Mouse (Mus musculus) ES-Bruce4 (cell line): ENCODE results near the gene Fhl1. TPM values are rescaled to one million over a fixed set of nuclear protein-coding genes. Genes with fewer than 3 reads are reported as not detected.

Source experiments
- H3K27ac ChIP-seq: 2 replicates; pipeline ENCODE4 v1.5.1; 2012; ENCODE audit warnings: low read length, inconsistent platforms; ENCODE audit not compliant: insufficient read depth
- H3K27me3 ChIP-seq: 2 replicates; pipeline ENCODE4 v1.6.1; 2012; ENCODE audit warnings: mild to moderate bottlenecking, low read length, inconsistent platforms; ENCODE audit not compliant: control insufficient read depth, poor library complexity, insufficient read depth, severe bottlenecking
- H3K36me3 ChIP-seq: 2 replicates; pipeline ENCODE4 v1.6.1; 2012; ENCODE audit warnings: inconsistent platforms, mild to moderate bottlenecking, low read length, moderate library complexity; ENCODE audit not compliant: control insufficient read depth, poor library complexity, insufficient read depth, severe bottlenecking
- H3K4me1 ChIP-seq: one replicate; pipeline ENCODE4 v1.8.1; 2011; ENCODE audit warnings: low read length; ENCODE audit not compliant: control insufficient read depth, insufficient read depth
- H3K4me3 ChIP-seq: 2 replicates; pipeline ENCODE4 v1.5.1; 2011; ENCODE audit warnings: low read depth, mild to moderate bottlenecking, low read length
- H3K9ac ChIP-seq: 2 replicates; pipeline ENCODE4 v1.6.1; 2012; ENCODE audit warnings: low read depth, mild to moderate bottlenecking, inconsistent platforms; ENCODE audit not compliant: poor library complexity, severe bottlenecking
- H3K9me3 ChIP-seq: replicated peaks from 2 replicates; pipeline ENCODE4 v1.6.1; 2012; ENCODE audit warnings: mild to moderate bottlenecking, low read length, inconsistent platforms; ENCODE audit not compliant: control insufficient read depth, poor library complexity, insufficient read depth, severe bottlenecking
- CTCF ChIP-seq: IDR thresholded peaks from one replicate; pipeline ENCODE4 v1.8.1; 2011; ENCODE audit warnings: low read depth, low read length
- EP300 ChIP-seq: IDR thresholded peaks from 2 replicates; pipeline ENCODE4 v1.6.1; 2011; ENCODE audit warnings: low read depth, low read length; ENCODE audit not compliant: insufficient read depth
- POLR2A ChIP-seq: IDR thresholded peaks from one replicate; pipeline ENCODE4 v1.8.1; 2011; ENCODE audit warnings: low read length; ENCODE audit not compliant: insufficient read depth
- polyA plus RNA-seq: library from polyadenylated mRNA; stranded (reverse); fragments of >200 nt; gene quantifications from 2 replicates; pipeline ENCODE4 v1.2.4, GENCODE M21; 2011; ENCODE audit warnings: low read depth; ENCODE audit not compliant: missing spikeins, insufficient read depth, insufficient read length

The Fhl1 gene
- polyA plus RNA-seq, 1 experiment, result 169 TPM

DNA sequence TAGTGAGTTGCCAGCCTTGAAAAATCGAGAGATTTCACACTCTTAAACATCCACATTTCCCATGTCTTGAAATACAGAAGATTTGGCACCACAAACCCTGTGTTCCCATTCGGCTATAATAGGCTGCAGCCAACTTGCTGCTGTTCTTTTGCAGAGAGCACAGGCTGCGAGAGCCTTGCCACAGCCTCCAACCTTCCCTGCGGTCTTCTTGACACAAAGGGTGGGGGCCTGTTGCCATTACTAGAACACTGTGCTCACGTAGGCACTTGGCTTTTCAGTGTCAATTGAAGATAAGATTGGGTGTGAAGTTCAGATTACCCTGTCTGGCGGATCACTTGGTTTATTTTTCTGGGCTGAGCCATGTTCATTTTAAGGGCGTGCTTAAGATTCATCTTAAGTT is 24.8 kb downstream of the Fhl1 start:
- Histone ChIP-seq H3K9me3 (no peaks in the 10 kb centered on the region), H3K27me3 (no peaks in the 10 kb centered on the region), H3K9ac (no peak overlapping the region), H3K27ac (no peak overlapping the region), H3K36me3 (no peaks in the 10 kb centered on the region), H3K4me1 (no peaks in the 10 kb centered on the region), H3K4me3 (no peak overlapping the region)
- TF ChIP-seq CTCF (no peak), POLR2A (no peak), EP300 (no peak)

DNA sequence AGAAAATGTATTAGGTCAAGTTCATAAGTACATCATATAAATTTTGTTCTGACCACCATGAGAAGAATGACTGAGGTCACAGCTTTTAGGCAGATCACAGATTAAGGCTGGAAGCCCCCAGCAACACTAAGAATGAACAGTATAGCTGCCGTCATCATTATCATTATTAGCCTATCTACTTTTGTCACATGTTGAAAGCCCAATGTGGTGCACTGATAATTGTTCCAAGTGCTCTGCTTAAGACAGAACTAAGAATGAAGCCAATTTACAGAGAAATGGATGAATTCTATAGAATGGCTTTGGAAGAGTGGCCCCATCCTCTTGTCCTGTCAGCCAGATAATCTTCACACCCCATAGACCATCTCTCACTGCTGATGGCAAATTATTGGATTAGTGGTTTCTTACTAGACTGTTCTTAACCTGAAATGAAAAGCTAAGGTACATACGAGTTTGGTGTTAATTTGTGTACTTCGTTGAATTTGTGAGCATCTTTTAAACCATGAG is 28.7 kb downstream of the Fhl1 start:
- Histone ChIP-seq H3K9ac (no peak overlapping the region), H3K9me3 (no peaks in the 10 kb centered on the region), H3K27me3 (no peaks in the 10 kb centered on the region), H3K36me3 (no peaks in the 10 kb centered on the region), H3K4me1 (no peaks in the 10 kb centered on the region), H3K4me3 (no peak overlapping the region), H3K27ac (no peak overlapping the region)
- no peak for TF ChIP-seq POLR2A
- TF ChIP-seq CTCF, result no peak
- no peak for TF ChIP-seq EP300

DNA sequence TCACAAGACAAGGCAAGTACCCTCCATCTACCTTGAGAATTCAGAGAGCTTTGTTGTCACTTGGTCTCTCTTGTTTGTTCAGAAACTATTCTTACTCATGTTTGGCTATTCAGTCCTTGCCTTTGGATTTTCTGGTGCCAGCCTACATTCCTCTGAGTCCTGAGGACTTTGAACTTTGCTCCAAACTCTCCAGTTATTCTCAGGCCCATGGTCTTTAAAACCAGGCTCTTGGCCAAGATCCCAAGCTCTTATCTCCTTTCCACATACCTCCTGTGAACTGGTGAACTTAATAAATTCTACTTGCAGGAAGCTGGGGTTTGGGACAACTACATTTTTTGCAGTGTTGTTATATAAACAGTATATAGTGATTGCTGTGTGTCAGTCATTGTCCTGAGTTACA is 38.3 kb downstream of the Fhl1 start:
- Histone ChIP-seq H3K27ac (no peak overlapping the region), H3K9me3 (no peaks in the 10 kb centered on the region), H3K9ac (no peak overlapping the region), H3K4me3 (no peak overlapping the region), H3K36me3 (no peaks in the 10 kb centered on the region), H3K4me1 (no peaks in the 10 kb centered on the region), H3K27me3 (no peaks in the 10 kb centered on the region)
- TF ChIP-seq POLR2A (no peak), EP300 (no peak), CTCF (no peak)

DNA sequence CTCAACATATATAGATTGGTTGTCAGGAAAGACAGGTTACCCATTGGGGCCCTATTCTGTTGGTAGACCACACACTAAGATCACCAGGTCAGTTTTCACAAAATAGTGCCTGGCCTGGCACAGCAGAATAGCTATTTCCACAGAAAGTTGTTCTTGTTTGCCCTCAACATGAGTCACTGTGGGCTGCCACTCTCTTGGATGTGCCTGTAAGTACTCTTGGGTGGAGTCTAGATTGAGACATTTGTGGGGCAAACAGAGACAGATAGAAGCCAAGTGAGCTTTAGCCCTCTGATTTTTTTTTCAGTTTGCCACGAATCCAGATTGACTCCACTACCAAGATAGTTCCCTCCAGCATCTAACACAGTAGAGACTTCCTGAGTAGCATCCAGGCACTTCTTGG is 40.2 kb downstream of the Fhl1 start:
- H3K9me3 ChIP-seq, result no peaks in the 10 kb centered on the region
- no peaks in the 10 kb centered on the region for H3K4me1 ChIP-seq
- H3K27me3 ChIP-seq, result no peaks in the 10 kb centered on the region
- H3K4me3 ChIP-seq, result no peak overlapping the region
- H3K36me3 ChIP-seq, result no peaks in the 10 kb centered on the region
- H3K27ac ChIP-seq, result no peak overlapping the region
- no peak overlapping the region for H3K9ac ChIP-seq
- no peak for TF ChIP-seq EP300
- TF ChIP-seq POLR2A, result no peak
- TF ChIP-seq CTCF, result no peak

DNA sequence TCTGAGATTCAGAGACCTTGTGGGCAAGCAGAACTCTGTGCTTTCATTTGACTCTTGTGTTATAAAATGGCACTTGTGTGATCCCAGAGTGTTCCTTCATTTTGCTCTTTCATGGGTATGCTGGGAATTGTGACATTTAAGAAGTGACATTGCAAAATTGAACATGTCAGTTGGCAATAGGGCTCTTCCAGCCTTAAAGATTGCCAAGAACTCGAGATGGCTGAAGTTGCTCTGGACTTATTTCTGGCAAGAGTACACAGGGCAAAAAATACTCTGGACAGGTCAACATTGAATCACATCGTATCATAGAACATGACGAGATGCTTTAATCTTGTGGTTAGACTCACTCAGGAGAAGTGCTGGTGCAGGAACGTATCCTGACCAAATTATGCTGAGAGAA is 41.7 kb downstream of the Fhl1 start:
- Histone ChIP-seq H3K9ac (no peak overlapping the region), H3K4me3 (no peak overlapping the region), H3K4me1 (no peaks in the 10 kb centered on the region), H3K27me3 (no peaks in the 10 kb centered on the region), H3K36me3 (no peaks in the 10 kb centered on the region), H3K9me3 (no peaks in the 10 kb centered on the region), H3K27ac (no peak overlapping the region)
- TF ChIP-seq CTCF, result no peak
- no peak for TF ChIP-seq EP300
- no peak for TF ChIP-seq POLR2A

DNA sequence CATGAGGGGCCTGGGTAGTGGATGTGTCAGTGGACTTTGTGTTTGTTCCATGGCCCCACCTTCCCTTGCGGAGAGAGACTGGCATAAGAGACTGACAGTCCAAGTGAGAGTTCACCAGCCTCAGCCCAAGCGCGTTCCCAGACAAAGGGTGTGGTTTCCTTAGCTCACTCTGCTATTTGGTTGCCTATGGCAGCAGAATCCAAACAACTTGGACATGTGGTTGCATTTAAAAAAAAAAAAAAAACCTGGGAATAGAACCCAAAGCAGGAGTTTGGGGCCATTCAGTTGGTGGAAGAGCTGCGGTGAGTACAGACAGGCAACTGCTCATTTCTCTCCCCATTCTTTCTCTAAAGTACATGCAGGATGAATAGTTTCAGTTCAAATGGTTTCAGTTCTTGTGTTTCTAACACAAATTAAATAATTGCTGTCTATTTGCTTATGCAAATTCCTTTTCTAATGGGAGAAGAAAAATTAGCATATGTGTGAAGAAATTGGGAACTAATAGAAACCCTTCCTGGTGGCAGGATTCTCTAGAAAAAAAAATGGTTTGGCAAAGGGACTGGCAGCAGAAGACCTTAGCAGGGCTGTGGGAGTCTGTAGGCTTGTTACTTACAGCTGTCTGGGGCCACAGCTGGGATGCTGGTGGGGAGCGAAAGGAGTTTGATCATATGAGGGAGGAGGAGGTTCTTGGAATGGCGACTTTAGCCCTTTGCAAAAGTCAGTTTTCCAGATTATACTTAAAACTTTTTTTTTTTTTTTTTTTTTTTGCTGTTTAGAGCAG is 54.9 kb downstream of the Fhl1 start:
- Histone ChIP-seq H3K36me3 (no peaks in the 10 kb centered on the region), H3K27me3 (no peaks in the 10 kb centered on the region), H3K9ac (no peak overlapping the region), H3K9me3 (no peaks in the 10 kb centered on the region), H3K4me1 (no peaks in the 10 kb centered on the region), H3K4me3 (no peak overlapping the region), H3K27ac (no peak overlapping the region)
- TF ChIP-seq POLR2A (no peak), EP300 (no peak), CTCF (no peak)
